Mouse (Mus musculus) MEL (cell line): ENCODE data around the gene Tmem266. TPM values are rescaled to one million over a fixed set of nuclear protein-coding genes. Genes with fewer than 3 reads are reported as not detected.

Experiments used
- DNase-seq: peaks from one replicate; pipeline ENCODE4 v3.0.0; 2011; ENCODE audit warnings: low read depth, low spot score
- H3K27ac ChIP-seq: 2 replicates; pipeline ENCODE4 v1.5.1; 2012; ENCODE audit warnings: low read depth, mild to moderate bottlenecking, control low read depth, low read length, moderate library complexity; ENCODE audit not compliant: control insufficient read depth
- H3K27me3 ChIP-seq, 2 experiments: fragments of 150-350 bp in 1 of 2; sonication (generic) in 1 of 2; 2 replicates each; pipeline ENCODE4 v1.6.1; 2012; ENCODE audit warnings: low read length in 2 of 2, mild to moderate bottlenecking in 2 of 2, improper control_type of control experiment in 1 of 2, moderate library complexity in 1 of 2; ENCODE audit not compliant: insufficient read depth in 2 of 2, control insufficient read depth in 1 of 2
- H3K36me3 ChIP-seq, 2 experiments: 2 replicates each; pipeline ENCODE4 v1.6.1; 2012 to 2014; ENCODE audit warnings: low read length in 2 of 2, improper control_type of control experiment in 1 of 2, inconsistent platforms in 1 of 2, mild to moderate bottlenecking in 1 of 2; ENCODE audit not compliant: insufficient read depth in 2 of 2, control insufficient read depth in 1 of 2
- H3K4me1 ChIP-seq, 2 experiments: fragments of 150-350 bp in 1 of 2; sonication (generic) in 1 of 2; 2 replicates each; pipeline ENCODE4 v1.6.1; 2012; ENCODE audit warnings: low read length in 2 of 2, improper control_type of control experiment in 1 of 2, mild to moderate bottlenecking in 1 of 2; ENCODE audit not compliant: insufficient read depth in 2 of 2, control insufficient read depth in 1 of 2
- H3K4me3 ChIP-seq, 2 experiments: fragments of 150-350 bp in 1 of 2; sonication (generic) in 1 of 2; 2 replicates each; pipeline ENCODE4 v1.5.1; 2012; ENCODE audit warnings: low read depth in 2 of 2, low read length in 2 of 2, mild to moderate bottlenecking in 2 of 2, moderate library complexity in 2 of 2, control low read depth in 1 of 2, improper control_type of control experiment in 1 of 2; ENCODE audit not compliant: control insufficient read depth in 1 of 2, insufficient read depth in 1 of 2
- H3K79me2 ChIP-seq: 2 replicates; pipeline ENCODE4 v1.6.1; 2012; ENCODE audit warnings: mild to moderate bottlenecking, low read length, moderate library complexity; ENCODE audit not compliant: control insufficient read depth, poor library complexity, insufficient read depth
- H3K9ac ChIP-seq: 2 replicates; pipeline ENCODE4 v1.6.1; 2012; ENCODE audit warnings: low read depth, mild to moderate bottlenecking, control low read depth, low read length, moderate library complexity; ENCODE audit not compliant: control insufficient read depth, poor library complexity, severe bottlenecking
- H3K9me3 ChIP-seq: fragments of 150-350 bp; sonication (generic); replicated peaks from 2 replicates; pipeline ENCODE4 v1.6.1; 2012; ENCODE audit warnings: mild to moderate bottlenecking, low read length, improper control_type of control experiment, moderate library complexity; ENCODE audit not compliant: insufficient read depth
- BHLHE40 ChIP-seq: IDR thresholded peaks from 2 replicates; pipeline ENCODE4 v1.6.1; 2012; ENCODE audit warnings: low read depth, mild to moderate bottlenecking, inconsistent platforms, low read length, improper control_type of control experiment, borderline replicate concordance
- CHD1 ChIP-seq: IDR thresholded peaks from 2 replicates; pipeline ENCODE4 v1.6.1; 2012; ENCODE audit warnings: low read depth, mild to moderate bottlenecking, inconsistent platforms, low read length, improper control_type of control experiment
- EP300 ChIP-seq, 2 experiments: IDR thresholded peaks; 2 replicates each; pipeline ENCODE4 v1.6.1; 2011; ENCODE audit warnings: improper control_type of control experiment in 2 of 2, low read length in 2 of 2, low read depth in 1 of 2, mild to moderate bottlenecking in 1 of 2
- ETS1 ChIP-seq: IDR thresholded peaks from 2 replicates; pipeline ENCODE4 v1.6.1; 2012; ENCODE audit warnings: low read depth, mild to moderate bottlenecking, inconsistent platforms, low read length, improper control_type of control experiment, moderate library complexity
- GABPA ChIP-seq: IDR thresholded peaks from 2 replicates; pipeline ENCODE4 v1.6.1; 2012; ENCODE audit warnings: low read depth, mild to moderate bottlenecking, inconsistent platforms, low read length, improper control_type of control experiment, moderate library complexity
- HCFC1 ChIP-seq: IDR thresholded peaks from 2 replicates; pipeline ENCODE4 v1.6.1; 2012; ENCODE audit warnings: low read depth, mild to moderate bottlenecking, inconsistent platforms, low read length, improper control_type of control experiment, moderate library complexity
- MAFK ChIP-seq: IDR thresholded peaks from 2 replicates; pipeline ENCODE4 v1.6.1; 2011; ENCODE audit warnings: low read depth, mild to moderate bottlenecking, low read length, improper control_type of control experiment, borderline replicate concordance
- MAX ChIP-seq: IDR thresholded peaks from 2 replicates; pipeline ENCODE4 v1.6.1; 2011; ENCODE audit warnings: low read length, improper control_type of control experiment
- MAZ ChIP-seq: IDR thresholded peaks from 2 replicates; pipeline ENCODE4 v1.6.1; 2012; ENCODE audit warnings: low read depth, mild to moderate bottlenecking, inconsistent platforms, low read length, improper control_type of control experiment
- MXI1 ChIP-seq: IDR thresholded peaks from 2 replicates; pipeline ENCODE4 v1.6.1; 2011; ENCODE audit warnings: mild to moderate bottlenecking, low read depth, low read length, improper control_type of control experiment
- MYB ChIP-seq: IDR thresholded peaks from 2 replicates; pipeline ENCODE4 v1.6.1; 2011; ENCODE audit warnings: mild to moderate bottlenecking, low read depth, low read length, improper control_type of control experiment
- POLR2AphosphoS5 ChIP-seq: IDR thresholded peaks from 2 replicates; pipeline ENCODE4 v1.6.1; 2012; ENCODE audit warnings: low read depth, borderline replicate concordance, mild to moderate bottlenecking, inconsistent platforms, low read length, moderate library complexity, mixed read lengths
- RCOR1 ChIP-seq: IDR thresholded peaks from 2 replicates; pipeline ENCODE4 v1.6.1; 2012; ENCODE audit warnings: low read depth, mild to moderate bottlenecking, inconsistent platforms, low read length, improper control_type of control experiment
- SIN3A ChIP-seq: IDR thresholded peaks from 2 replicates; pipeline ENCODE4 v1.6.1; 2012; ENCODE audit warnings: low read length, improper control_type of control experiment, inconsistent platforms
- TAL1 ChIP-seq: IDR thresholded peaks from 2 replicates; pipeline ENCODE4 v1.6.1; 2012; ENCODE audit warnings: mild to moderate bottlenecking, inconsistent platforms, low read length, moderate library complexity, mixed read lengths
- TBP ChIP-seq: IDR thresholded peaks from 2 replicates; pipeline ENCODE4 v1.8.0; 2011; ENCODE audit warnings: low read depth, low read length, improper control_type of control experiment
- TCF12 ChIP-seq: IDR thresholded peaks from 2 replicates; pipeline ENCODE4 v1.6.1; 2014; ENCODE audit warnings: low read depth, mild to moderate bottlenecking, inconsistent platforms, low read length, improper control_type of control experiment, moderate library complexity
- UBTF ChIP-seq: IDR thresholded peaks from 2 replicates; pipeline ENCODE4 v1.6.1; 2012; ENCODE audit warnings: low read depth, mild to moderate bottlenecking, inconsistent platforms, low read length, improper control_type of control experiment, moderate library complexity, borderline replicate concordance; ENCODE audit not compliant: insufficient read depth
- ZKSCAN1 ChIP-seq: IDR thresholded peaks from 2 replicates; pipeline ENCODE4 v1.6.1; 2012; ENCODE audit warnings: low read depth, mild to moderate bottlenecking, inconsistent platforms, low read length, improper control_type of control experiment, moderate library complexity
- ZNF384 ChIP-seq: IDR thresholded peaks from 2 replicates; pipeline ENCODE4 v1.6.1; 2012; ENCODE audit warnings: low read depth, mild to moderate bottlenecking, inconsistent platforms, low read length, improper control_type of control experiment
- polyA plus RNA-seq, 2 experiments: library from polyadenylated mRNA; stranded (reverse) in 1 of 2; unstranded in 1 of 2; fragments of >175 nt in 1 of 2; fragments of >200 nt in 1 of 2; gene quantifications; 2 replicates each; pipeline versions ENCODE4 v1.2.1 to v1.2.4; 2012; ENCODE audit warnings: low replicate concordance in 2 of 2, low read depth in 1 of 2; ENCODE audit not compliant: insufficient read length in 2 of 2, insufficient read depth in 1 of 2, missing spikeins in 1 of 2
- total RNA-seq: library from RNA; depleted of rRNA; stranded (reverse); fragments of 300-350 nt; gene quantifications from 2 replicates; pipeline ENCODE4 v1.2.3, GENCODE M21; 2012

Gene Tmem266
- total and polyA plus RNA-seq, 3 experiments, result not detected

GRCm38 (mm10) chr9:55432306-55433289 lies 105.9 kb downstream of the Tmem266 start:
- no peak overlapping the region for H3K4me3 ChIP-seq
- H3K27ac ChIP-seq, result no peak overlapping the region
- no peak overlapping the region for H3K9ac ChIP-seq
- DNase-seq, result no peak
- H3K4me1 ChIP-seq, result no peaks in the 10 kb centered on the region
- H3K36me3 ChIP-seq, result no peaks in the 10 kb centered on the region
- no peaks in the 10 kb centered on the region for H3K9me3 ChIP-seq
- H3K27me3 ChIP-seq, result no peaks in the 10 kb centered on the region
- H3K79me2 ChIP-seq, result no peaks in the 10 kb centered on the region
- TF ChIP-seq MAZ, result no peak
- no peak for TF ChIP-seq ZNF384
- no peak for TF ChIP-seq POLR2AphosphoS5
- TF ChIP-seq MAFK, result no peak
- TF ChIP-seq ETS1, result no peak
- no peak for TF ChIP-seq ZKSCAN1
- TF ChIP-seq TAL1, result no peak
- no peak for TF ChIP-seq MYB

- Histone ChIP-seq H3K36me3 (no peaks in the 10 kb centered on the region), H3K4me1 (no peaks in the 10 kb centered on the region), H3K27ac (no peak overlapping the region), H3K9me3 (no peaks in the 10 kb centered on the region), H3K9ac (no peak overlapping the region), H3K27me3 (no peaks in the 10 kb centered on the region), H3K4me3 (no peak overlapping the region), H3K79me2 (no peaks in the 10 kb centered on the region)
- DNase-seq, result no peak
- no peak for TF ChIP-seq ZKSCAN1
- TF ChIP-seq GABPA, result no peak
- no peak for TF ChIP-seq MXI1
- TF ChIP-seq RCOR1, result no peak
- TF ChIP-seq TCF12, result no peak
- no peak for TF ChIP-seq EP300 (IDR thresholded peaks at IDR 0.05; ENCODE audit: low read depth in 1 of 2, low read length in 2 of 2)
- no peak for TF ChIP-seq ETS1
Measured at GRCm38 (mm10) chr9:55433875-55434274, 107.2 kb downstream of the Tmem266 start.

- Histone ChIP-seq H3K79me2 (no peaks in the 10 kb centered on the region), H3K4me3 (no peak overlapping the region), H3K9me3 (no peaks in the 10 kb centered on the region), H3K27ac (no peak overlapping the region), H3K27me3 (no peaks in the 10 kb centered on the region), H3K9ac (no peak overlapping the region), H3K4me1 (peaks cover 0 to 4% of the 10 kb centered on the region in 2 experiments; a peak in 1 of 4 replicates), H3K36me3 (no peaks in the 10 kb centered on the region)
- DNase-seq, result no peak
- TF ChIP-seq SIN3A, result no peak
- no peak for TF ChIP-seq MAX
- no peak for TF ChIP-seq TBP
- TF ChIP-seq POLR2AphosphoS5, result no peak
- no peak for TF ChIP-seq CHD1
- no peak for TF ChIP-seq TCF12
- no peak for TF ChIP-seq UBTF
- TF ChIP-seq BHLHE40, result no peak
- no peak for TF ChIP-seq HCFC1
Measured at GRCm38 (mm10) chr9:55438433-55438832, 111.7 kb downstream of the Tmem266 start.
